Mouse (Mus musculus) G1E-ER4 (cell line): ENCODE measurements at regions not wholly inside any gene's neighbourhood (a gene's known extent, or its start where the extent isn't known, plus 50 kb on each side); places are given as distances from the start of the nearest gene placed in this dataset.

ENCODE experiments used
- GATA1 ChIP-seq: IDR thresholded peaks from one replicate; pipeline ENCODE4 v1.8.0; 2012; ENCODE audit warnings: low read length, inconsistent platforms

GRCm38 (mm10) chr12:48645135-48645534 lies 737.3 kb upstream of the Foxg1 start:
- no peak for TF ChIP-seq GATA1

DNA sequence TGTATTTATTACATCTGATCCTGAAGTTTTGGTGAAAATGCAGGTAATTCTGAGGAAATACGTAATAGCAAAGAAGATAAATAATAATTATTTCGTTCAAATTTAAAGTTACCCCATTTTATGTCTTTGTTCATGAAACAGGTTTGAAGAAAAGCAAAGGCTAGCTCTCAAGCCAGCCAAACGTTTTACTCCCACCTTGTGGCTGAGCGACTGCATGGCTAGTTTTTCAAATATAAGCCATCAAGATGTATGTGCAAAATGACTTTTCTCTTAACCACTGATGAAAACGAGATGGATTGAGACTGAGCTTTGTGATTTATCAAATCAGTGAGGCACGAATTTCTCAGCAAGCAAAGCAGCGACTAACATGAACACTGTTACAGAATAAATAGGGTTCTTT lies 736.5 kb upstream of the Foxg1 start:
- TF ChIP-seq GATA1 = no peak

- no peak for TF ChIP-seq GATA1
Measured at GRCm38 (mm10) chr12:48675176-48675575, 707.3 kb upstream of the Foxg1 start.

- TF ChIP-seq GATA1 = no peak
Measured at GRCm38 (mm10) chr12:48680957-48681356, 701.5 kb upstream of the Foxg1 start.

- no peak for TF ChIP-seq GATA1
Measured at GRCm38 (mm10) chr12:48705963-48706362, 676.5 kb upstream of the Foxg1 start.

- TF ChIP-seq GATA1 = no peak
Measured at GRCm38 (mm10) chr12:48713646-48714045, 668.8 kb upstream of the Foxg1 start.

DNA sequence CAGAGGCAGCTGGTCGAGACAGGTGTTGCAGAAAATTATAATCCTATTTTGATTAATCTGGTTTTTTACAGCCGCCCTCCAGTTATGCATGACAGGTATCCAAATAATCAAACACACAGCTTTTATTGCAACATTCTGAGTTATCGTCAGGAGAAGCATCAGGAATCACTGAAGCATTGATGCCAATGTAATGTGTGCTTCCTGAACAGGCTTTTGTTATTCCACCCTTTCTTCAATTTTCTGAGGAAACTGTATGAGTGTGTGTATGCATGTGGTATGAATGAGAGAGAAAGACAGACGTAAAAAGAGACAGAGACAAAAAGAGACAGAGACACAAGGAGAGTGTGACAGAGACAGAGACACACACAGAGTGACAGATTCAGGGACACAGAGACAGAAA lies 652.6 kb upstream of the Foxg1 start:
- no peak for TF ChIP-seq GATA1

GRCm38 (mm10) chr12:48758805-48759396 lies 623.6 kb upstream of the Foxg1 start:
- TF ChIP-seq GATA1 = no peak
